Mouse (Mus musculus): ENCODE measurements at regions not wholly inside any gene's neighbourhood (a gene's known extent, or its start where the extent isn't known, plus 50 kb on each side); places are given as distances from the start of the nearest gene placed in this dataset.

GRCm38 (mm10) chr1:24832246-24832645 lies 153.8 kb downstream of the Lmbrd1 start:
- DNase-seq (ENCODE audit: inconsistent age in 2 of 2, low spot score in 1 of 2): no peak

GRCm38 (mm10) chr1:24866877-24867276 lies 188.4 kb downstream of the Lmbrd1 start:
- peak; percentile 39 to 46 for DNase-seq (ENCODE audit: inconsistent age in 2 of 2, low spot score in 1 of 2)

DNA sequence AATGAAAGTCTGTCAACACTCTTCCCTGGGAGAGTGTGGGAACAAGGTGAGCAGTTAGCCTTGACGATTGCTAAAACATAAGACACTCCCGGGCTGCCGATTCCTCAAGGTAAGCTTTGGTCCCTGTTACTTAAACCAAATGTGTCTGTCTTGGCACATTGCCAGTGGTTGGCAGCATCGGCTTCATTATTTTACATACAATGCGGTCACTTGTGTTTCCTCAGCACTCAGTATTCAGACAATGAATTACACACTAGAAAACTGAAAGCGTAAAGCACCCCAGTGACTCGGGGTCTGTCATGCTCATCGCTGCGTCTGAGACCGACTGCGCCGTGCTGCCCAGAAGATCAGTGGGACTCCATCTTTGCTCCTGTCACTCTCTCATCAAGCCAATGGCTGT lies 191.3 kb downstream of the Lmbrd1 start:
- DNase-seq (ENCODE audit: inconsistent age in 2 of 2, low spot score in 1 of 2): no peak

DNA sequence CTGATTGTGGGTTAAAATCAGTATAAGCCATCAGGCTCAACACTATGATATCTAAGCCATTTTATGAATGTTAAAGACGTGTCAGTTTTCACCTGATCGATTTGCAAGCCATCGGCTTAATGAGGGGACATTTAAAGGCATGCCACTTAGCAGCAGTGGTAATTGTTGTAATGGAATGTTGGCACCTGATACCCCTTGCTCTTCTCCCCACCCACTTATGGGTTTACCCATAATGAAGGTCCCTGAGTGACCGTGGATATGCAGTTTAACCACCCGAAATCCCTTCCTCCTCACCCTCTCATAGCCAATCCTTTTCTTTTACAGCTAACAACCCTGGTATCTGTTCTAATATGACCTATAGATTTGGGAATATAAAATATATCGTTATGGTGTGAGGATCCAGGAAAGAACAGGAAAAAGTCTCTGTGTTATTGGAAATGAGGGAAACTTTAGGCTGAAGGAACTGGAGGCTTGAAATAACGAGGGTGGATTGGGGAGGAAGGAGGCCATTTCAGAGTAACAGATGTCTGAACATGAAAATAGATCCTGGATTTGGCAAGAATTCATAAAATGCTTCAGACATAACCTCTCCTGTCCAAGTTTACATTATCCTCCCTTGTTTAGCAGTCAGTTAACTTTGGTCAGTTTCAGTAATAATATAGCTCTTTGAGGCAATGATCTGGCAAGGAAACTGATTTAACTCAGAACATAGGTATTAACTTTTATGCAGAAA lies 192.4 kb downstream of the Lmbrd1 start:
- DNase-seq (ENCODE audit: inconsistent age in 2 of 2, low spot score in 1 of 2): no peak

- no peak for DNase-seq (ENCODE audit: inconsistent age in 2 of 2, low spot score in 1 of 2)
These were observed 198.6 kb downstream of the Lmbrd1 start for GRCm38 (mm10) chr1:24877014-24877413.

DNA sequence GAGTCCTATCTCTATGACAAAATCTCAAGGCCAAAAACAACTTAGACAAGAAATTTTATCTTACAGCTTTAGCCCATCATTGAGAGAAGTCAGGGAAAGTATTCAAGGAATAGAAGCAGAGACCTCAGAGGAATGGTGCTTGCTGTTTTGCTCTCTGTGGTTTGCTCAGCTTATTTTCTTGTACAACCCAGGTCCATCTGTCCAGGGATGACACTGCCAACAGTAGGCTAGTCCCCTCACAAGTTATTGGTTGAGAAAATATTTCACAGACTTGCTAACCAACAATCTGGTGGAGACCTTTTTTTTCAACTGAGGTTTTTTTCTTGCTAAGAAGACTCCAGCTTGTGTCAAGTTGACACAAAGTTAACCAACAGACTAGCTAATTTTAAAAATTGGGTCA lies 205.2 kb downstream of the Lmbrd1 start:
- no peak for DNase-seq (ENCODE audit: inconsistent age in 2 of 2, low spot score in 1 of 2)

GRCm38 (mm10) chr1:24901278-24901677 lies 222.8 kb downstream of the Lmbrd1 start:
- peak; percentile 23 to 75 for DNase-seq (ENCODE audit: inconsistent age in 2 of 2, low spot score in 1 of 2)

DNA sequence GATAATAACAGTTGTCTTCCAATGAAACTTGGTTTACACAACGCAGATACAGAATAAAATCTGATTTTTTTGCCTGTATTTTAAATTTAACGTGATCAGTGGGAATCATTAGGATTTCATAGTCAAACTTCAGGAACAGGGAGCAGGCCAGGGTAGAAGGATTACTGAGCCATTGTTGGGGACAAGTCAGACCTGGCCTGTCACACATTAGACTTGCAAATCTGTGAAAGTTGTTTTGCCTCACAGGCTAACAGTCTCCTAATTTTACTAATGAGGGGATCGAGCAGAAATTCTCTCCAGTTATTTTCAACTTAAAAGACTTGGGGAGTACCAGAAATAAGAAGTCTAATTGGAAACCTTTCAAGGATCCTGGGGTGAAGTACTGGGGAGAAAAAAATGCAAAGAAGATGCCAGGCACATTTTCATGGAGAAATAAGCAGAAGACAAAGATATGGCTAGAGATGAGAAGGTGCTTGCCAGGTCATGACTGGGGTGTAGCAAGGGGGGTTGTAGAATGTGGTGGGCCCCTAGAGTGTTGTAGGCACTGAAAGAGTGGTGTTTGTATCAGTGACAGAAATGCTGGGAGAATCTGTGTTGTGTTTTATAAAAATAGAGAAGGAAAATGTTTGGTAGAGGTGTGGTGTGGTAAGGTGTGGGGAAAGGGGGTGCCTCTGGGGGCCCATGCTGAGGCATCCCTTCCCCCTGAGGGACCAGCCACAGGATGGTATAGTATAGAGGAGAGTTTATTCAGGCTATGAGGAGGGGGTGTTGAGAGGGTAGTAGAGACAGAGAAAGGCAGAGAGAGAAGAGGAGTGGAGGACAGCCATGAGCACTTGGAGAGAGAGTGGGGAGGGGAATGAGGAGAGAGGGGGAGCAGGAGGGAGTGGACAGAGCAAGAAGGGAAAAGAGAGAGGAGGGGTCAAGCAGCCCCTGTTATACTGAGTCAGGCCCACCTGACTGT lies 260.2 kb downstream of the Lmbrd1 start:
- no peak for DNase-seq (ENCODE audit: inconsistent age in 2 of 2, low spot score in 1 of 2)

GRCm38 (mm10) chr1:24942757-24943296 lies 264.4 kb downstream of the Lmbrd1 start:
- no peak for DNase-seq (ENCODE audit: inconsistent age in 2 of 2, low spot score in 1 of 2)

GRCm38 (mm10) chr1:24943451-24943850 lies 265.0 kb downstream of the Lmbrd1 start:
- DNase-seq (ENCODE audit: inconsistent age in 2 of 2, low spot score in 1 of 2): no peak

- DNase-seq (ENCODE audit: inconsistent age in 2 of 2, low spot score in 1 of 2): no peak
These were observed 294.3 kb downstream of the Lmbrd1 start for GRCm38 (mm10) chr1:24972681-24973080.

DNA sequence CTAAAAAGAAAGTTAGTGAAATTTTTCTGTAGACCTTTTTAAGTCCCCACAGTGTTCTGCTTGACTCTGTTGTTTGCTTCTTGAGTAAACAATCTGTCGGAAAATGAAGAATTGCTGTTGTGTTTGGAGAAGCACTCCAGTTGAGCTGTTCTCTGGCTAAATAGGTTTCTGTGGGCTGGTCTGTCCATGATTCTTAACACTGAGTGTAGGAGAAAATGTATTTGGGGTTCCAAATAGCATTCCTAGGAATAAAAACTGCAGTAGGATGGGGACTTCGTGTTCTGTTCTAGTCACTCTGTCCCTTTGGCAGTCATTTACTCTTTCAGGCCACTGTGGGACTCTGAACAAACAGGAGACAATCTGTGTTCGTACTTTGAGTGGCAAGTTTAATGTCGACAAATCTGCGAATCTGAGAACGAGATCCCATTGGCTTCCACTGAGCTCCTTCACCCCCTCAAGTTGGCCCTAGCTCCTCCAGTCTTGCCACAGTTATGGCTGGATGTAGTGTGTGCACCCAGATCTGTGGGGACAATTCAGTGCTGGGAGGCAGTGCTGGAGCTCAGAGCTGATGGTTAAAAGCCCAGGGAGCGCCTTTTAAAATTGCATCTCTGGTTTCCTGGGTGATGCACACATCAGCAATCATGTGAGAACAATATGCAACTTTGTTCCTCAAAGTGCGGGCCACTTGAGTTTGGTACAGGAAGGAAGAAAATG lies 330.2 kb downstream of the Lmbrd1 start:
- no peak for DNase-seq (ENCODE audit: inconsistent age in 2 of 2, low spot score in 1 of 2)

DNA sequence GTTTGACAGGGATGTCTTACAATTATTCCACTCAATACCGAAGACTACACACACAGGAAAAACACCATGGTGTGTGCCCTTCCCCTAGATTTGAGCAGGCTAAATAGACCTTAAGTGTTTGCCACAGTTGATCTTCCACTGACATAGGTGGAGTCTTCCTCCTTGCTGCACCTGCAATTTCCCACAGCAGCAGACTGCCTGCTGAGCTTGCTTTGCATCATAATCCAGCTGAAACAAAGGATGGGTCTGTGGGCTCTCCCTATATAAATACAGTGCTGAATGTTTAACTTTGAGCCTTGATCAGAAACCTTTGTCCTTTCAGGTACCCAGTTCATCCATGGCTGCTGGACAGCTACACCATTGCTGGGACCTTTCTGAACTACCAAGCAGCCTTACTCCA lies 334.3 kb downstream of the Lmbrd1 start:
- DNase-seq (ENCODE audit: inconsistent age in 2 of 2, low spot score in 1 of 2): no peak
